Mouse (Mus musculus) spleen, adult 2 months (tissue): ENCODE data around the gene Gm20388. TPM values are rescaled to one million over a fixed set of nuclear protein-coding genes. Genes with fewer than 3 reads are reported as not detected.

ENCODE experiments used
- DNase-seq, 2 experiments: peaks; one replicate each; pipeline versions ENCODE4 v3.0.0 to v3.0.0-alpha.2; 2012 to 2021; ENCODE audit warnings: low spot score in 2 of 2, low read depth in 1 of 2
- H3K27ac ChIP-seq: fragments of 200-500 bp; 2 replicates; pipeline ENCODE4 v1.5.1; 2012; ENCODE audit warnings: low read length, inconsistent platforms; ENCODE audit not compliant: insufficient read depth
- H3K27me3 ChIP-seq: fragments of 200-500 bp; 2 replicates; pipeline ENCODE4 v1.6.1; 2012; ENCODE audit warnings: mild to moderate bottlenecking, moderate library complexity, low read length, inconsistent platforms; ENCODE audit not compliant: control insufficient read depth, insufficient read depth
- H3K36me3 ChIP-seq: fragments of 200-500 bp; 2 replicates; pipeline ENCODE4 v1.6.1; 2012; ENCODE audit warnings: mild to moderate bottlenecking, low read length, inconsistent platforms; ENCODE audit not compliant: control insufficient read depth, insufficient read depth
- H3K4me1 ChIP-seq: fragments of 200-500 bp; 2 replicates; pipeline ENCODE4 v1.6.1; 2011; ENCODE audit warnings: inconsistent platforms; ENCODE audit not compliant: control insufficient read depth, insufficient read depth, insufficient read length
- H3K4me3 ChIP-seq: fragments of 200-500 bp; 2 replicates; pipeline ENCODE4 v1.5.1; 2011; ENCODE audit warnings: mild to moderate bottlenecking, inconsistent platforms; ENCODE audit not compliant: insufficient read depth, insufficient read length; ENCODE audit errors: extremely low read depth
- CTCF ChIP-seq: fragments of 200-500 bp; IDR thresholded peaks from 2 replicates; pipeline ENCODE4 v1.5.1; 2011; ENCODE audit warnings: mild to moderate bottlenecking, inconsistent platforms; ENCODE audit not compliant: insufficient read depth, insufficient read length, insufficient replicate concordance; ENCODE audit errors: extremely low read depth
- POLR2A ChIP-seq: fragments of 200-500 bp; IDR thresholded peaks from 2 replicates; pipeline ENCODE4 v1.6.1; 2011; ENCODE audit warnings: low read depth, low read length, inconsistent platforms
- WGBS: fragments of 180-500 bp; shearing (Covaris S2); methylation state at CpG from one replicate; pipeline ENCODE4 v1.1.7; 2018; 5-methylcytosine and 5-hydroxymethylcytosine counted together
- polyA plus RNA-seq: library from polyadenylated mRNA; depleted of rRNA; stranded (reverse); fragments of >200 nt; gene quantifications from 2 replicates; pipeline ENCODE4 v1.2.3, GENCODE M21; 2012

Gene Gm20388
- polyA plus RNA-seq, 1 experiment = 26.1 TPM

- Histone ChIP-seq H3K27me3 (no peaks in the 10 kb centered on the region), H3K4me3 (no peak overlapping the region), H3K36me3 (peaks cover 5% of the 10 kb centered on the region), H3K4me1 (no peaks in the 10 kb centered on the region), H3K27ac (no peak overlapping the region)
- TF ChIP-seq POLR2A (no peak), CTCF (no peak)
- no peak for DNase-seq
- 94% methylated on average over 5 of the region's 5 CpGs for WGBS
These were observed 2879.2 kb downstream of the Gm20388 start for GRCm38 (mm10) chr8:122789796-122790195.

GRCm38 (mm10) chr8:122793375-122794174 lies 2882.9 kb downstream of the Gm20388 start:
- Histone ChIP-seq H3K4me3 (no peak overlapping the region), H3K27ac (no peak overlapping the region), H3K36me3 (no peaks in the 10 kb centered on the region; the same call in 1 of the 2 replicates), H3K27me3 (no peaks in the 10 kb centered on the region), H3K4me1 (no peaks in the 10 kb centered on the region)
- no peak for TF ChIP-seq POLR2A
- no peak for DNase-seq
- 88% methylated on average over 18 of the region's 18 CpGs for WGBS

- no peak for TF ChIP-seq CTCF
- no peak for TF ChIP-seq POLR2A
- Histone ChIP-seq H3K36me3 (no peaks in the 10 kb centered on the region; the same call in 1 of the 2 replicates), H3K4me1 (no peaks in the 10 kb centered on the region), H3K4me3 (no peak overlapping the region), H3K27me3 (no peaks in the 10 kb centered on the region), H3K27ac (no peak overlapping the region)
- DNase-seq = no peak
- WGBS = 95% methylated on average over 5 of the region's 5 CpGs
These were observed 2883.5 kb downstream of the Gm20388 start for GRCm38 (mm10) chr8:122794175-122794454.

GRCm38 (mm10) chr8:122803906-122804761 lies 2893.5 kb downstream of the Gm20388 start:
- no peak overlapping the region for H3K27ac ChIP-seq
- TF ChIP-seq POLR2A = no peak
- no peak for TF ChIP-seq CTCF
- no peak for DNase-seq
- WGBS = 90% methylated on average over 15 of the region's 15 CpGs
- no peaks in the 10 kb centered on the region for H3K27me3 ChIP-seq
- H3K36me3 ChIP-seq = peaks cover 7% of the 10 kb centered on the region
- no peak overlapping the region for H3K4me3 ChIP-seq
- no peaks in the 10 kb centered on the region for H3K4me1 ChIP-seq

GRCm38 (mm10) chr8:122805349-122805748 lies 2894.7 kb downstream of the Gm20388 start:
- Histone ChIP-seq H3K27ac (no peak overlapping the region), H3K4me3 (no peak overlapping the region), H3K36me3 (peaks cover 6% of the 10 kb centered on the region; the same call in 1 of the 2 replicates), H3K27me3 (no peaks in the 10 kb centered on the region), H3K4me1 (no peaks in the 10 kb centered on the region)
- no peak for TF ChIP-seq CTCF
- TF ChIP-seq POLR2A = no peak
- WGBS = 86% methylated on average over 3 of the region's 3 CpGs
- DNase-seq = no peak

- H3K27me3 ChIP-seq = no peaks in the 10 kb centered on the region
- H3K36me3 ChIP-seq = peaks cover 6% of the 10 kb centered on the region; the same call in 1 of the 2 replicates
- H3K4me3 ChIP-seq = no peak overlapping the region
- 74% methylated on average over 7 of the region's 7 CpGs for WGBS
- H3K4me1 ChIP-seq = no peaks in the 10 kb centered on the region
- DNase-seq = no peak
- no peak overlapping the region for H3K27ac ChIP-seq
- TF ChIP-seq POLR2A = no peak
- no peak for TF ChIP-seq CTCF
These were observed 2896.4 kb downstream of the Gm20388 start for GRCm38 (mm10) chr8:122806956-122807538.
